Mouse (Mus musculus) cerebellum, adult 2 months (tissue): ENCODE data around the gene Pkhd1.

Experiments
- CTCF ChIP-seq: fragments of 200-500 bp; IDR thresholded peaks from 2 replicates; pipeline ENCODE4 v1.5.1; 2011; ENCODE audit warnings: low read depth, mild to moderate bottlenecking, control low read depth, low read length, moderate library complexity, borderline replicate concordance; ENCODE audit not compliant: insufficient read depth
- POLR2A ChIP-seq: fragments of 200-500 bp; IDR thresholded peaks from 2 replicates; pipeline ENCODE4 v1.6.1; 2011; ENCODE audit warnings: low read length, control low read depth, borderline replicate concordance; ENCODE audit not compliant: insufficient read depth

GRCm38 (mm10) chr1:20117331-20117730, 500.5 kb downstream of the Pkhd1 start:
- TF ChIP-seq CTCF (no peak), POLR2A (no peak)
